Mouse (Mus musculus) thymus, postnatal 0 days (tissue): ENCODE results near the gene Bco2. TPM values are rescaled to one million over a fixed set of nuclear protein-coding genes. Genes with fewer than 3 reads are reported as not detected.

Experiments used
- DNase-seq: peaks from one replicate; pipeline ENCODE4 v3.0.0-alpha.2; 2015; ENCODE audit warnings: low spot score
- polyA plus RNA-seq: library from polyadenylated mRNA; unstranded; fragments of >200 nt; fragmentation: Nextera tagmentation; extraction: Ambion mirVana; gene quantifications from 2 replicates; pipeline ENCODE4 v1.2.1, GENCODE M21; 2015

Bco2 gene
- 0.39 and 0.45 TPM in 2 replicates for polyA plus RNA-seq

GRCm38 (mm10) chr9:50555094-50555446, at the start of gene Bco2:
Bco2 (minus strand) TSS chr9:50555181.
- DNase-seq, result no peak

DNA sequence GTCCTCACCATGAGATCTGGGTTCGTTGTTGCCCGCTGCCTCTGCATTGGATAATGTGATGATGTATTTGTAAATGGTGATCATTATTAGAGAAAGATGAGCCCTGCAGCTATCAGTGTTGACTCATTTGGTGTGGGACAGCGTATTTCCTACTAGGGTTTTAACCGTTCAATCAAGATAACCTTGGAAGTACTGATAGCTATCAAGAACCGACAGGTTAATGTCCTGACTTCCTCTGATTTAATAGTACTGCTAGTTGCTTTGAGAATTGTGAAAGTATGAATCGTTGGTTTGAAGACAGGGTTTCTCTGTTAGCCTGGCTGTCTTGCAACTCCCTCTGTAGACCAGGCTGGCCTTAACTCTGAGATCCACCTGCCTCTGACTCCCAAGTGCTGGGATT, 49.4 kb upstream of the Bco2 start:
- DNase-seq, result no peak

- DNase-seq, result no peak
Measured at GRCm38 (mm10) chr9:50603998-50604324, 49.0 kb upstream of the Bco2 start.

- DNase-seq, result peak; percentile 96
Measured at GRCm38 (mm10) chr9:50603189-50603997, 48.4 kb upstream of the Bco2 start, which contains the start of the genes Sdhd and Timm8b. Sdhd (minus strand) TSS chr9:50603812. Timm8b (plus strand) TSS chr9:50603910.

DNA sequence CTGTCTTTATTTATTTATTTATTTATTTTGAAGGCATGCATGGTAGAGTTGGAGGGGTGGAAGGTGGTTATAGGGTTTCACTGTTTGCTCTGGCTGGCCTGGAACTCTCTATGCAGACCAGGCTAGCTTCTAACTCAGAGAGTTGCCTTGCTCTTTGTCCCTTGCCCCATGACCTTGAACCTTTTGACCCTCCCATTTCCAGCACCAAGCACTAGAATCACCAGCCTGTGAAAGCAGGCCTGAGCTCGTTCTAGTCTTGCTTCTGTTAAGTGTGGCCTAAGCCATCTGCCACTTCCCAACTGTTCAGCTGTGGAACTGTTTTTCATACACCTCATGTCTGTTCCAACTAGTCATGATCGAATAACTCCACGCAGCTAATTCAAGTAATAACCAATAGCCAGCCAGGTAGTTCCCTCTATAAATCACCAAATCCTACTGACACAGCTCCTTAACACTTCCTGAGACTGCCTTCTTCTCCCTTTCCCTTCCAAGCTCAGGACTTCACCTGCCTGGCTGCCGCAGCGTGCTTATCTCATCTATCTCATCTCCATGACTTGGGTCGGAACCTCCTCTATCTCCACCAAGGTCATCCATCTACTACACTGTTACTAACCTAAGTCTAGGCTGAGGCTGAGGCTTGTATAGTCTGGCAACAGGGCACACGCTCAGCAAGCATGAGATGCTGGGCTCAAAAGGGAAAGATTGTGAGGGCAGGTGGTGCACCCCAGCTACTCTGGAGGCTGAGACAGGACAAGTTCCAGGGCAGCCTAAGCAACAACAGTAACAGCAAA, 47.3 kb upstream of the Bco2 start:
- no peak for DNase-seq

DNA sequence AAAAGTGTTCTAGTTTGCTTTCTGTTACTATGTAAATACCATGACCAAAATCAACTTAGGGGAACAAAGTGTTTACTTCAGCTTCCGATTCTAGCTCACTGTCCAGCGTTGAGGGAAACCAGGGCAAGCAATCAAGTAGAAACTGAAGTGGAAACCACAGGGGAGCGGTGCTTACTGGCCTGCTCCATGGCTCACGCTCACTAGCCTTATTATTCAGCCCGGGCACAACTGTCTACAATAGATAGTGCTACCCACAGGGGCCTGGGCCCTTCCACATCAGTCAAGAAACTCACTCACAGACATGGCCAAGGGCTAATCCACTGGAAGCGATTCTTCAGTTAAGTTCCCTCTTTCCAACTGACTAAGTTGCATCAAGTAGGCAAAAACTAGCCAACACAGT, 46.6 kb upstream of the Bco2 start:
- no peak for DNase-seq

GRCm38 (mm10) chr9:50596973-50597372, 42.0 kb upstream of the Bco2 start:
- no peak for DNase-seq

DNA sequence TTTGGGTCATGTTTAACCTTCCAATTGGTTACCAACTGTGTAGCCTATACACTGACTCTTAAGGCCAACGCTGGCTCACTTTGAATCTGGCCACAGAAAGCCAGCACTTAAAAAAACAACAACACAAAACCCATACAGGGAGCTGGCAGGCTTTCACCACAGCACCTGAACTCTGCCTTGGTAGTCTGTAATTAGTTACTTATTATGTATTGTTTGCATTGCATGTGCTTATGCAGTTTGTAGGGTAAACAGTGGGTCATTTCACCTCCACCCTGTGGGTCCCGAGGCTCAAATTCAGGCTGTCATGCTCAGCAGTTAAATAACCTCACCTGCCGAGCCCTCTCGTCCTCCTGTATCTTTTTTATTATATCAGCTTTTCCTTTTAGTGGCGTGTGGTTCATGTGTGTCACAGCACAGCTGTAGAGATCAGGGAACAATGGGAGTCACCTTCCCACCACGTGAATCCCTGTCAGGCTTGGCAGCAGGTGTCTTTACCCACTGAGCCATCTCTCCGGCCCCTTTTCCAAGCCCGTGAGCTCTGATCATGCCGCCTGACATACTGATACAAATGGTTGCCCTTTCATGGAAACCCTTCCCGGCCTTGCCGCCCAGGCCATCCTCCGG, 39.9 kb upstream of the Bco2 start:
- DNase-seq, result no peak

- DNase-seq, result peak; percentile 62
Measured at GRCm38 (mm10) chr9:50593544-50593943, 38.6 kb upstream of the Bco2 start.

- DNase-seq, result no peak
Measured at GRCm38 (mm10) chr9:50592955-50593354, 38.0 kb upstream of the Bco2 start.

DNA sequence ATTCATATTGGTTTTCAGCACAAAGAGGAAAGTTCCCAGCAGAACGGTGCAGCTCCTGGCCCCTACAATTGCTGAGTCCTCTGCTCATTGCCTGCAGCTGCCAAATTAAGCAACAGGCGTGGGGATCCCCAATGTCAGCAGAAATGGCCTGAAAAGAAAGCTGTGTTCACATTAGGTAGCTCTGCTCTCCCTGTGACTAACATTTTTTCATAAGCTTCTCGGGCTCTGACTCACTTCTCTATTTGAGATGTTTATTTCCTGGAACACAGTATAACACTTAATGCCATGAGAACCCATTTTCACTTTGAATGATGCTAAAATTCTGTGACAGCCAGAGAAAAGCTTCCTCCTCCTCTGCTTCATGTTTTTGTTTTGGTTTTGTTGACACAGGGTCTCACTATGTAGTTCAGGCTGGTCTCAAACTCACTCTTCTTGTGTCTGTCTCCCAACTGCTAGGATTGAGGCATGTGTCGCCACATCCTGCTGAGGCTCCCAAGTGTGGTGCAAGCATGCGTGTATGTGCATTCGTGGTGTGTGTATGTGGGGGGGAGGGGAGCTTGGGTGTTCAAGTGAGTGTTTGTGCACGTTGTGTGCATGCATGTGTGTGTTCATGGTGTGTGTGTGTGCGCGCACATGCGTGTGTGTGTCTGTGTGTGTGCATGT, 36.0 kb upstream of the Bco2 start:
- DNase-seq, result peak; percentile 20

- no peak for DNase-seq
Measured at GRCm38 (mm10) chr9:50586955-50587354, 32.0 kb upstream of the Bco2 start.

- DNase-seq, result no peak
Measured at GRCm38 (mm10) chr9:50585145-50585818, 30.3 kb upstream of the Bco2 start.

GRCm38 (mm10) chr9:50580370-50580769, 25.4 kb upstream of the Bco2 start:
- no peak for DNase-seq

GRCm38 (mm10) chr9:50569599-50570525, 14.9 kb upstream of the Bco2 start:
- DNase-seq, result no peak

DNA sequence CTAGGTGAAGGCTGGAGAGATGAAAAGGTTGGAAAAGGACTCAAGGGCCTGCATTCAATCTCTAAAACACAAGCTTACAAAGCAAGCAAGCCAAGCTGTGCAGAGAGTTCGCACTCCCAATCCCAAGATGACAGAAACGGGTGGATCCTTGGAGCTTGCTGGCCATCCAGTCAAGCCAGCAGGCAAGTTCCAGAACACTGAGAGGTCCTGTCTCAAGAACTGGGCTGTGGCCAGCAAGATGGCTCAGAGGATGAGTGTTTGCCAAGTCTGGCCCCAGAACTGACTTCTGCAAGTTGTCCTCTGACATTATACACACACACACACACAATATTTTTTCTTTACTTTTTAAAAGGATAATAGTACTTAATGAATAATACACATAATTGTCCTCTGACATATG, 12.9 kb upstream of the Bco2 start:
- no peak for DNase-seq

DNA sequence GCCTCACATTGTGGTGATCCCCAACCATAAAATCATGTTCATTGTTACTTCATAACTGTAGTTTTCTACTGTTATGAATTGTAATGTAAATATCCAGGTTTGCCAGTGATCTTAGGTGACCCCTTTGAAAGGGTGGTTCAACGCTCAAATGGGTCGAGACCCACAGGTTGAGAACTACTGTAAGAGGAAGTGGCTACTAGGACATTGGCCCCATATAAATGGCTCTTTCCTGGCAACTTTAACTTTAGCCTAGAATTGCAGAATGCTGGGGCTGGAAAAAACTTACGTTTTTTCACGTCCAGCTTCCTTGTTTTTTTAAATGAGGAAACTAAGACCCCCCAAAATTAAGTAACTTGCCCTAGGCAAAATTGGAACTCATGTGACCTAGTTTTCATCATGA, 12.4 kb upstream of the Bco2 start:
- no peak for DNase-seq

DNA sequence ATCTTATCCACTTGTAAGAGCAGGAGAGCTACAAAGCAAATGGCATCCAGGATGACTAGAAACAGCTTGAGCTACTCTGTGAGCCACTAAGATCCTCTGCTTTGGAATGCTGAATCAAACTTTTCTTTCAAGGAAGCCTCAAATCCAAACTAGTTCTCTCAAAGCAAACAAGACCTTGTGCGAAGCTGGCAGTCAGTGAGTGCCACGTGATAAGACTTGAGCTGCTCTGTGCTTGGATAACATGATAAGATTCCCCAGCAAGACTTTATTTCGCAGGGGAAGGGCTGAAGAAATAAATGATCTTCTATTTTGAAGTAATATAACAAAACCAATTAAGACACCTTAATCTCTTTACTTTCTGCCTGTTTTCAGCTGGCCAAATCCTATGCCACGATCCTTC, 11.0 kb upstream of the Bco2 start:
- no peak for DNase-seq

GRCm38 (mm10) chr9:50565173-50565572, 10.2 kb upstream of the Bco2 start:
- DNase-seq, result no peak

DNA sequence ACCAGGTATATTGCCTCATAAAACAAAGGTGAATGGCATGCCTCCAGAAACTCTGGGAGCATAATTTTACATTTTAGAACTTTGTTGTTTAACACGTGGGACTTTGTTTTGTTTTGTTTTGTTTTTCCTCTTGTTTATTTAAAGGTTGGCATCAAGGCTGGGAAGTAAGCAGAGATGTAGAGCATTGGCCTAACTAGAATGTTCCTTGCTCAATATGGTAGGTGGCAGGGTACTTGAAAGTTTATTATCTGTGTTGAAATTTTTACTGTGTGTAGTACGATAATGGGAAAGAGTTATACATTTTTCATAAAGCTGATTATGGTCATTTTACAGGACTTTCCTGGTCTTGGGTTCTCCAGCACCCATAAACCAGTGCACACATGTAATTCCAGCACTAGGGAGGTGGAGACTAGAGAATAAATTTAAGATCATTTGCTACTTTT, 7.0 kb upstream of the Bco2 start:
- DNase-seq, result no peak
